Comparison of ENCODE assay signal across 8 mouse cellular contexts in the genomic region with DNA sequence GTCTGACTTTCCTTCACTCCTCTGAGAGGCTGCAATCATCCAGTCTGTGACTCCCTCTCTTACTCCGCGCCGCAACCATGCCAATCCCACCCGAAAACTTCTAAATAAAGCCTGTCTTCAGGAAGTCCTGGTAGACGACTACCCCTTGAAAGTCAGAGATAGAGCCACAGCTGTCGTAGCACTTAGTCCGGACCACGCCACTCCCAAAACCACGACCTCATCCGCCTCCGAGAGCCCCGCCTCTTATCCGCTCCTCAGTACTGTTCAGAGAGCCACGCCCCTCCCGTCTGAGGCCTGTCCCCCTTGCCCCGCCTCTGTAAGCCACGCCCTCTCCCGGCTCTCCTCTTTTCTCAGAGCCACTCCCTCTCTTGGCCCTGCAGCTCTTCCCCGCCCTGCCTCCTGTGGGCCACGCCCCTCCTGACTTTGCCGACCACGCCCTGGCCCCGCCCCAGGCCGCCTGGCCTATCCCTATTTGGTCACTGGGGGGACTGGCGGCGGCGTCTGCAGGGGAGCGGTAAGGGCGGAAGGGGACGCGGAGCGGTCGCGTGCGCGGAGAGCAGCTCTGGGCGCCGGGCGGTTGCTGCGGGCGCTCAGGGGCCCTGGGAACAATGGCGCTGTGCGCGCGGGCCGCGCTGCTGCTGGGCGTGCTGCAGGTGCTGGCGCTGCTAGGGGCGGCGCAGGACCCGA. TPM values are rescaled to one million over a fixed set of nuclear protein-coding genes. Genes with fewer than 3 reads are reported as not detected.
DNase-seq lines count a peak whose midpoint lies in the region; ATAC-seq and TF ChIP-seq lines count a peak whose summit lies in the region.

A gene (plus strand): TSS at position 428 of the 687 bp plus-strand sequence.

- TF ChIP-seq CTCF in Patski (IDR thresholded peaks at IDR 0.05) = no peak

- POLR2A ChIA-PET in Patski (lab: Charles Lee) = interaction anchor here (0.6 kb wide), 1 partner anchor 170 kb away, joined by 7 read pairs; no protein-coding TSS in a partner anchor

- peak; percentile 98 for ATAC-seq in Patski
- ATAC-seq in hindbrain, embryonic 13.5 days (ENCODE audit: low FRiP score) = peak; percentile 95

- peak; percentile 81 for DNase-seq in Patski (ENCODE audit: low read depth, low spot score)
- peak; percentile 94 to 96 for DNase-seq in cerebellum, postnatal 14 days
- peak; percentile 90 for DNase-seq in frontal cortex, postnatal 14 days (ENCODE audit: low spot score in 2 of 2)
- peak; percentile 81 to 87 for DNase-seq in layer of hippocampus, postnatal 25 days (ENCODE audit: extremely low spot score in 1 of 2, low spot score in 1 of 2)
- peak; percentile 100 for DNase-seq in lung, postnatal 25 days (ENCODE audit: low spot score)
- peak; percentile 99 for DNase-seq in retina, embryonic 14.5 days (ENCODE audit: low spot score)
- peak; percentile 100 for DNase-seq in thymus, postnatal 4 days

- CTCF ChIA-PET in Patski (lab: Charles Lee) = no interaction called here

- peak within 1 kb of the TSS; percentile 68 for H3K4me2 ChIP-seq in hindbrain, embryonic 13.5 days

- no peaks in the 10 kb centered on the region; the same call in 1 of the 2 replicates for H3K36me3 ChIP-seq in hindbrain, embryonic 13.5 days

- H3K4me1 ChIP-seq in hindbrain, embryonic 13.5 days (replicated peaks) = peaks cover 26% of the 10 kb centered on the region

- in situ Hi-C loops in Patski (cut with MboI; ENCODE audit: low pct_unique_long_range_greater_than_20kb) = no loop called here

- H3K9ac ChIP-seq in hindbrain, embryonic 13.5 days = peak within 1 kb of the TSS; percentile 75

- peak within 1 kb of the TSS; percentile 74 for H3K4me3 ChIP-seq in hindbrain, embryonic 13.5 days

- H3K27ac ChIP-seq in hindbrain, embryonic 13.5 days = peak within 1 kb of the TSS; percentile 76

- H3K9me3 ChIP-seq in hindbrain, embryonic 13.5 days = peaks cover 6% of the 10 kb centered on the region; the same call in 1 of the 2 replicates

- WGBS in hindbrain, embryonic 13.5 days = 1% methylated on average over 51 of the region's 52 CpGs

- H3K27me3 ChIP-seq in Patski = no peaks in the 10 kb centered on the region
- peaks cover 20% of the 10 kb centered on the region for H3K27me3 ChIP-seq in hindbrain, embryonic 13.5 days

RNA-seq across cellular contexts. Expression of the gene that starts here (rescaled TPM):
- 83.9 TPM for polyA plus RNA-seq in Patski (2021)
- polyA plus RNA-seq in hindbrain, embryonic 13.5 days (2015; fragmentation: Nextera tagmentation; extraction: Ambion mirVana) = 32.7 and 33.4 TPM in 2 replicates
- total RNA-seq in layer of hippocampus, postnatal 25 days (2021) = 10 to 100 TPM; 13.6 to 14.8 TPM

Comparison
In these comparisons a context has a peak if more than half of its experiments do, and no peak if none do; other contexts are left out.
1. Peak in every context shown above with its lines: DNase-seq, ATAC-seq, H3K4me3 ChIP-seq and H3K27ac ChIP-seq.